14 mouse cellular contexts compared by ENCODE assay signal in genomic region chr10:99392979-99393378, GRCm38 (mm10).
A peak's percentile ranks its signal among the peaks of the same experiment; 100 is the strongest.
DNase-seq lines count a peak whose midpoint lies in the region; ATAC-seq and TF ChIP-seq lines count a peak whose summit lies in the region.
"Had no signal": no experiment of that assay in that cellular context is flagged by ENCODE, and none has a peak within 500 bp of the region (broad histone marks: within the 10 kb centered on the region; RNA-seq: fewer than 3 reads in every experiment).

No protein-coding gene starts in this region.

- H3K9me3 ChIP-seq in CH12.LX (replicated peaks; ENCODE audit: low read length): no peaks in the 10 kb centered on the region
- H3K9me3 ChIP-seq in embryonic facial prominence, embryonic 15.5 days (replicated peaks): no peaks in the 10 kb centered on the region
- H3K9me3 ChIP-seq in hindbrain, embryonic 10.5 days: no peaks in the 10 kb centered on the region; the same call in 1 of the 2 replicates
- H3K9me3 ChIP-seq: hindbrain, embryonic 12.5 days; neural tube, embryonic 15.5 days had no signal

- no peak overlapping the region for H3K27ac ChIP-seq in CH12.LX (ENCODE audit: insufficient read depth, low read depth)
- 0 out of 2 replicates have a peak overlapping the region, but pooled peaks have one; percentile 2 for H3K27ac ChIP-seq in embryonic facial prominence, embryonic 15.5 days (replicated peaks)
- no peak overlapping the region for H3K27ac ChIP-seq in hindbrain, embryonic 10.5 days
- H3K27ac ChIP-seq: hindbrain, embryonic 12.5 days; liver, embryonic 14.5 days; neural tube, embryonic 15.5 days had no signal

- TF ChIP-seq POLR2A in CH12.LX (IDR thresholded peaks at IDR 0.05; ENCODE audit: low read depth, low read length): no peak

- no peak for TF ChIP-seq EP300 in CH12.LX (IDR thresholded peaks at IDR 0.05; ENCODE audit: low read length)

- H3K4me2 ChIP-seq in CH12.LX (ENCODE audit: insufficient read depth, low read depth, poor library complexity, severe bottlenecking): peak overlapping the region; percentile 53
- no peak overlapping the region for H3K4me2 ChIP-seq in embryonic facial prominence, embryonic 15.5 days (replicated peaks)
- H3K4me2 ChIP-seq: hindbrain, embryonic 12.5 days; limb, embryonic 12.5 days; neural tube, embryonic 15.5 days had no signal

- H3K4me1 ChIP-seq in CH12.LX (ENCODE audit: control insufficient read depth in 1 of 2, insufficient read depth in 2 of 2): peaks cover 3 to 19% of the 10 kb centered on the region in 2 experiments
- H3K4me1 ChIP-seq in embryonic facial prominence, embryonic 15.5 days: peaks cover 18% of the 10 kb centered on the region
- H3K4me1 ChIP-seq in hindbrain, embryonic 10.5 days (replicated peaks): no peaks in the 10 kb centered on the region
- H3K4me1 ChIP-seq: hindbrain, embryonic 12.5 days; neural tube, embryonic 15.5 days had no signal

- no peaks in the 10 kb centered on the region for H3K27me3 ChIP-seq in CH12.LX (replicated peaks)
- H3K27me3 ChIP-seq in embryonic facial prominence, embryonic 15.5 days: no peaks in the 10 kb centered on the region
- H3K27me3 ChIP-seq in hindbrain, embryonic 10.5 days (ENCODE audit: insufficient read depth, poor library complexity, severe bottlenecking): no peaks in the 10 kb centered on the region
- H3K27me3 ChIP-seq: hindbrain, embryonic 12.5 days; neural tube, embryonic 15.5 days had no signal

- DNase-seq in A20 (ENCODE audit: low read depth, low spot score) (peak; percentile 52), CH12.LX (ENCODE audit: extremely low read depth) (peak; percentile 45)
- no peak for DNase-seq in right cerebral cortex, adult 18-20 months
- DNase-seq in hindbrain, embryonic 10.5 days (ENCODE audit: low spot score): no peak
- DNase-seq in spleen, postnatal 10 days (ENCODE audit: low spot score in 2 of 2): no peak
- DNase-seq: cerebellum, adult 11 months; kidney, adult 18-20 months had no signal

- ATAC-seq in embryonic facial prominence, embryonic 15.5 days (ENCODE audit: insufficient number of reproducible peaks, low FRiP score, low TSS enrichment, low read depth): no peak
- peak; percentile 72 for ATAC-seq in monocyte, adult 5-6 weeks (replicated peaks; ENCODE audit: insufficient number of reproducible peaks, low FRiP score, low TSS enrichment, poor library complexity, severe bottlenecking)
- ATAC-seq: lung, postnatal 0 days had no signal

- dilution Hi-C loops in CH12.LX (cut with MboI; ENCODE audit: extremely low pct_ligation_motif_present, extremely low pct_unique_long_range_greater_than_20kb, low sequenced_read_pairs): no loop called here

- no peaks in the 10 kb centered on the region for H3K79me2 ChIP-seq in CH12.LX (replicated peaks; ENCODE audit: control insufficient read depth, extremely low read depth, insufficient read depth, poor library complexity, severe bottlenecking)

- no peak overlapping the region for H3K9ac ChIP-seq in CH12.LX (ENCODE audit: insufficient read depth, low read depth)
- no peak overlapping the region for H3K9ac ChIP-seq in embryonic facial prominence, embryonic 15.5 days
- H3K9ac ChIP-seq: hindbrain, embryonic 12.5 days; limb, embryonic 12.5 days; liver, embryonic 14.5 days; neural tube, embryonic 15.5 days had no signal

- no peaks in the 10 kb centered on the region for H3K36me3 ChIP-seq in CH12.LX (replicated peaks in 1 of 2; ENCODE audit: control insufficient read depth in 1 of 2, insufficient read depth in 1 of 2, low read length in 1 of 2)
- H3K36me3 ChIP-seq in embryonic facial prominence, embryonic 15.5 days: no peaks in the 10 kb centered on the region
- no peaks in the 10 kb centered on the region for H3K36me3 ChIP-seq in hindbrain, embryonic 10.5 days
- H3K36me3 ChIP-seq: hindbrain, embryonic 12.5 days; limb, embryonic 12.5 days; neural tube, embryonic 15.5 days had no signal

- 36% methylated on average over 5 of the region's 5 CpGs for WGBS in embryonic facial prominence, embryonic 15.5 days
- WGBS in hindbrain, embryonic 10.5 days: 76% methylated on average over 5 of the region's 5 CpGs

- in situ Hi-C loops in CH12.LX (cut with MboI; ENCODE audit: low pct_ligation_motif_present, low pct_unique_long_range_greater_than_20kb, low sequenced_read_pairs): no loop called here

- no peak overlapping the region for H3K4me3 ChIP-seq in CH12.LX (replicated peaks in 1 of 3; ENCODE audit: low read depth in 2 of 3, low read length in 2 of 3, poor library complexity in 1 of 3)
- no peak overlapping the region for H3K4me3 ChIP-seq in embryonic facial prominence, embryonic 15.5 days (replicated peaks)
- no peak overlapping the region for H3K4me3 ChIP-seq in hindbrain, embryonic 10.5 days
- H3K4me3 ChIP-seq: hindbrain, embryonic 12.5 days; limb, embryonic 12.5 days; neural tube, embryonic 15.5 days had no signal

- TF ChIP-seq RAD21 in CH12.LX (IDR thresholded peaks at IDR 0.05; ENCODE audit: low read depth, low read length): no peak

- no peak for TF ChIP-seq CTCF in CH12.LX (conservative IDR thresholded peaks at IDR 0.05 in 1 of 2, IDR thresholded peaks at IDR 0.05 in 1 of 2; ENCODE audit: low read depth in 2 of 2, low read length in 2 of 2)

TF ChIP-seq in CH12.LX, 34 proteins besides CTCF, POLR2A, EP300 and RAD21:
- TF ChIP-seq JUN (IDR thresholded peaks at IDR 0.05; ENCODE audit: insufficient read depth, low read depth, low read length) (no peak), ELF1 (IDR thresholded peaks at IDR 0.05; ENCODE audit: low read depth, low read length) (0 out of 2 replicates have a peak, but pooled peaks have one; percentile 20), NRF1 (IDR thresholded peaks at IDR 0.05; ENCODE audit: low read depth, low read length) (no peak), ZNF384 (IDR thresholded peaks at IDR 0.05; ENCODE audit: low read depth, low read length) (peak; percentile 85)
TF ChIP-seq in CH12.LX: peak in this region for 2.

Comparison
In these comparisons a context has a peak if more than half of its experiments do, and no peak if none do; other contexts are left out.
1. DNase-seq: peak in A20 (single experiment) and CH12.LX (single experiment); none in right cerebral cortex, adult 18-20 months (single experiment), hindbrain, embryonic 10.5 days (single experiment) and spleen, postnatal 10 days (0 of 2).